Mouse (Mus musculus) ES-Bruce4 (cell line): ENCODE measurements around the gene Nrp1.

ENCODE experiments used
- CTCF ChIP-seq: IDR thresholded peaks from one replicate; pipeline ENCODE4 v1.8.1; 2011; ENCODE audit warnings: low read depth, low read length
- EP300 ChIP-seq: IDR thresholded peaks from 2 replicates; pipeline ENCODE4 v1.6.1; 2011; ENCODE audit warnings: low read depth, low read length; ENCODE audit not compliant: insufficient read depth
- POLR2A ChIP-seq: IDR thresholded peaks from one replicate; pipeline ENCODE4 v1.8.1; 2011; ENCODE audit warnings: low read length; ENCODE audit not compliant: insufficient read depth

DNA sequence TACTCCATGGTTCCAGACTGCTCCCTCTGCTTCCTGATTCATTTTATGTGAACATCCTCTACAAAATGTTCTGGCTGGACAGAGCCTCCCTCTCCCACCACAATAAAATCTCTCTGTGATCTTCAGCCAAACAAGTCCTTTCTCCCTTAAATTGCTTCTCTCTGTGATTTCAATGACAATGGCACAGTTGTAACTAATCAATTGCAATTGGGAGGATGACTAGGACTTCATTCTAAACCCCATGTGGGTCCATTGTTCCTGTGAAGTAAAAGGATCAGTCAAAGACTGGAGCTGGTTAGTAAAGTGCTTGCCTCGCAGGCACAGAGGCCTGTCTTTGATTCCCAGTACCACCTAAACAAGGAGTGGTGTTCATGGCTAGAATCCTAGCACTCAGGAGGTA is 180.0 kb downstream of the Nrp1 start:
- TF ChIP-seq CTCF (no peak), POLR2A (no peak), EP300 (no peak)
